Mouse (Mus musculus): ENCODE results near the gene Slc19a2. TPM values are rescaled to one million over a fixed set of nuclear protein-coding genes. Genes with fewer than 3 reads are reported as not detected.

Gene Slc19a2
- 1 to 10 TPM; 6.0 to 7.6 TPM for polyA plus RNA-seq (2017; shearing (Covaris generic))

DNA sequence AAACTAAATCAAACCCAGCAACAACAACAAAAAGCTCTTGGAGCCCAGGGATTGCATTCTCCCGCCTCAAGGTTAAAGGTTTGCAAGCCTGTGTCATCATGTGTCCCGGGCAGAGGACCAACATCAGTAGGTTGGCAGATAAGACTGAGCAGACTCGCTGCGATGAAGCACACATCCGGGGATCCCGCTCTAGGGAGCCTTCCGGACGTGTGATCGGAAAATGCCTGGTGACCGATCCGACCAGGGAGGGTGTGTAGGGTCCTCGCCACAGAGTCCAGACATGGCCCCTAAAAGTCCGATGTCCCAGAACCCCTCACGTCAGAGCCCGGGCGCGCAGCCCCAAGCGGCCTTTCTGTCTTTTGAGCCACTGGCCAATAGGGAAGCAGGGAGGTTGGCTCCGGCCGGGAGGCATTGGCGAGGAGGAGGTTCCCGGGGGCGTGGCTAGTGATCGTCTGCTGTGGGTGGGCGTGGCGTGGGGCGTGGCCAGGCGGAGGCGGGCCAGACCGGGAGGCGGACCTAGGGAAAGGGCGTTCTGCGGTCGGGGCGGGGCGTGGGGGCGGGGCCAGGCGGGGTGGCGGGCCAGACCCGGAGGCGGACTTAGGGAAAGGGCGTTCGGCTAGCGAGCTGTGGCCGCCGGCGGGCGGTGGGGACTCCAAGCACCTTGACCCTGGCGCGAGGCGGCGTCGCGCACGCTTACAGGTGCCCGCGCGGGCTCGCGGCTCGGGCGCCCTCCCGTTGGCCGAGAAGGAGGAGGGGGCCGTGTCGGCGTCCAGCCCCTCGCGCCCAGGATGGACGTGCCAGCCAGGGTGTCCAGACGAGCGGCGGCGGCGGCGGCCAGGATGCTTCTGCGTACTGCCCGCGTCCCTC is at the start of gene Slc19a2:
Slc19a2 (plus strand) TSS at position 582 of the 867 bp plus-strand sequence.

GRCm38 (mm10) chr1:164275455-164275954 is 26.7 kb downstream of the Slc19a2 start, which contains the start of gene Ccdc181:
Ccdc181 (plus strand) TSS chr1:164275585.

DNA sequence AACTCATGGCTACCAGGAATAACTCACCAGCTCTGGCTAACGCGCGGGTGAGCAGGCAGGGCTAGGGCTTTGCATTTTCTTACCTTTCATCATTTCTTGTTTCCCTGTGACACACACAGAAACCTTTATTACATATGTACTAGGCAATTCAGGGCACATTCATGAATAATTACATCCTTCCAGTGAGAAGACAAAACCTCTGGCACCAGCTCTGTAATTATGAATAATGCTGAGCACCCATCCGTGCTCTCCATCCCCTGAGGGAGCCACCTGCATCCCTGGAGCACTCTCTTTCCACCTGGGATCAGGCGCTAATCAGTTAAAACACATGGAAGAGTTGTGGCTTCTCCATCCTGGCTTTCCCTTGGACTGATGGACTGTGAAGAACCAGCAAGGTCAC is 55.0 kb downstream of the Slc19a2 start, which contains the start of gene Nme7:
Nme7 (plus strand) TSS at position 301 of the 400 bp plus-strand sequence.

DNA sequence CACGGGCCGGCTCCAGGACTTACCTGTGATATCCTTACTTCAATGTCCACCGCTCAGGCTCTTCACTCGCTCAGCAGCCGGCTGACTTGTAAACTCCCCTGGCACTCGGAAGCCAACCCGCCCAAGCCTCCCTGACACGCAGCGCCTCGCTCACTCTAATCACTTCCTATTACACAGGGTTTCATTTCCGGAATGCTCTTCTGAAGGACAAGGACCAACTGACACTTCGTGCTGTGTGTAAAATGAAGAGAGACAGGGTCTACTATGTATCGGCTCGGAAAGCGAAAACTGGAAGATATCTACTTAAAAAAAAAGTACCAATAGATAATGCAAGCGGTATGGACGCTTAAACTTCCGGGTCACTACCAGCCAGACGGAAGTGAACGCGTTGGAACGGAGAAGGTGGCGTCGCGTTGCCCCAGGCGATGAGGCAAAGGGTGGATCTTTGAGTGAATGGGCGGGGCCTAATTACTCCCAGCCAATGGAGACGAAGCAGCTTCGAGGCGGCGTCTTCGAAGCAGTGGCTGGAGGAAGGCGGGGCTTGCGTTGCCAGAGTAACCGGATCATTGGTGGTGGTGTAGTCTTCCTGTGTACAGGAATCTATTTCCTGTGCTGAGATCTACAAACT is 58.4 kb downstream of the Slc19a2 start, which contains the start of gene Blzf1:
Blzf1 (minus strand) TSS at position 366 of the 628 bp plus-strand sequence.

Other genes starting within 250 kb of the Slc19a2 start
- under 1 TPM; 0.30 to 0.92 TPM for gene Sele, start 200.8 kb upstream of the Slc19a2 start, polyA plus RNA-seq (2017; shearing (Covaris generic))
- 100 to 1,000 TPM; 502 to 585 TPM for gene Sell, start 187.1 kb upstream of the Slc19a2 start, polyA plus RNA-seq (2017; shearing (Covaris generic))
- 1 to 10 TPM; 1.4 to 2.2 TPM for gene Selp, start 133.8 kb upstream of the Slc19a2 start, polyA plus RNA-seq (2017; shearing (Covaris generic))
- gene F5, start 97.2 kb upstream of the Slc19a2 start, polyA plus RNA-seq (2017; shearing (Covaris generic)), result under 1 TPM in 1 of 2 experiments, not detected in 1; 0.16 TPM
- 10 to 100 TPM in 1 of 2 experiments, 1 to 10 TPM in 1; 8.4 to 10.8 TPM for gene Ccdc181, start 26.5 kb downstream of the Slc19a2 start, polyA plus RNA-seq (2017; shearing (Covaris generic))
- 10 to 100 TPM; 13.8 to 23.0 TPM for gene Nme7, start 55.1 kb downstream of the Slc19a2 start, polyA plus RNA-seq (2017; shearing (Covaris generic))
- 10 to 100 TPM; 15.5 to 15.7 TPM for gene Blzf1, start 58.4 kb downstream of the Slc19a2 start, polyA plus RNA-seq (2017; shearing (Covaris generic))
- 10 to 100 TPM; 14.4 to 30.3 TPM for gene Atp1b1, start 209.3 kb downstream of the Slc19a2 start, polyA plus RNA-seq (2017; shearing (Covaris generic))

Data from inflammation-experienced regulatory T-cells (primary cell).